Mouse (Mus musculus): ENCODE results near the gene Qk. TPM values are rescaled to one million over a fixed set of nuclear protein-coding genes. Genes with fewer than 3 reads are reported as not detected.

The Qk gene
- total and polyA plus RNA-seq, 3 experiments = 58.4 to 1,938 (median 128) TPM

DNA sequence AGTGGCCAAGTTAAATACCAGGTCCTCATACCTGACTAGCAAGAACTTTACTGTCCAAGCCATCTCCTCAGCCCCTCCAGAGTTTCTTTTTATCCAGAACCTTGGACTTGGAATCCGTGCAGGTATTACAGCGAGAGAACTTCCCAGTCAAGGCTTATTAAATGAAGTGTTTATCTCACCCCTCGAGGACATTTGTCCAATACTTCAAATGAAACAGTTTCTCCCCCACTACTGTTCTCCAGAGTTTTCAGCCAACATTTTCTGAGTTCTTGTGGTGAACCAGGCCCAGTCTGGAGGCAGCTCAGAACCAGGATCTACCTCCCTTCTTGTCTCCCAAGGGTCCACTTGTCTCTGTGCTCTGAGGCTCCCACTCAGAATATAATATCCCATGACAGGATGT is 43.5 kb upstream of the Qk start:
- no peak for DNase-seq (ENCODE audit: low read depth, low spot score)
- Histone ChIP-seq H3K4me1 (ENCODE audit: control insufficient read depth in 1 of 2, insufficient read depth in 2 of 2, low read length in 2 of 2) (no peaks in the 10 kb centered on the region), H3K9ac (ENCODE audit: control insufficient read depth, low read depth, low read length, poor library complexity, severe bottlenecking) (no peak overlapping the region), H3K27ac (ENCODE audit: control insufficient read depth, low read depth, low read length) (no peak overlapping the region), H3K9me3 (replicated peaks; ENCODE audit: insufficient read depth, low read length) (no peaks in the 10 kb centered on the region), H3K79me2 (ENCODE audit: control insufficient read depth, insufficient read depth, low read length, poor library complexity) (no peaks in the 10 kb centered on the region; the same call in 1 of the 2 replicates), H3K36me3 (ENCODE audit: control insufficient read depth in 1 of 2, insufficient read depth in 2 of 2, low read length in 2 of 2) (no peaks in the 10 kb centered on the region), H3K27me3 (ENCODE audit: control insufficient read depth in 1 of 2, insufficient read depth in 2 of 2, low read length in 2 of 2) (no peaks in the 10 kb centered on the region), H3K4me3 (ENCODE audit: control insufficient read depth in 1 of 2, insufficient read depth in 1 of 2, low read depth in 2 of 2, low read length in 2 of 2) (no peak overlapping the region)
- TF ChIP-seq KAT2A (conservative IDR thresholded peaks at IDR 0.05; ENCODE audit: low read depth, low read length) = no peak
- no peak for TF ChIP-seq ETS1 (IDR thresholded peaks at IDR 0.05; ENCODE audit: low read depth, low read length)
- TF ChIP-seq ZC3H11A (IDR thresholded peaks at IDR 0.05; ENCODE audit: low read depth, low read length) = no peak
- no peak for TF ChIP-seq SIN3A (IDR thresholded peaks at IDR 0.05; ENCODE audit: low read length)
- no peak for TF ChIP-seq MAX (IDR thresholded peaks at IDR 0.05; ENCODE audit: low read length)
- no peak for TF ChIP-seq MYC (IDR thresholded peaks at IDR 0.05; ENCODE audit: low read depth, low read length)
- no peak for TF ChIP-seq JUND (IDR thresholded peaks at IDR 0.05; ENCODE audit: low read depth, low read length)
- no peak for TF ChIP-seq E2F4 (IDR thresholded peaks at IDR 0.05; ENCODE audit: borderline replicate concordance, low read depth, low read length)
- no peak for TF ChIP-seq TBP (IDR thresholded peaks at IDR 0.05; ENCODE audit: low read depth, low read length)
- no peak for TF ChIP-seq HCFC1 (IDR thresholded peaks at IDR 0.05; ENCODE audit: low read depth, low read length)
- no peak for TF ChIP-seq ZKSCAN1 (IDR thresholded peaks at IDR 0.05; ENCODE audit: low read depth, low read length)
- no peak for TF ChIP-seq ELF1 (IDR thresholded peaks at IDR 0.05; ENCODE audit: low read depth, low read length)
- TF ChIP-seq CHD1 (IDR thresholded peaks at IDR 0.05; ENCODE audit: low read depth, low read length) = no peak
- TF ChIP-seq GATA1 (IDR thresholded peaks at IDR 0.05; ENCODE audit: low read depth, low read length) = no peak
- no peak for TF ChIP-seq USF2 (IDR thresholded peaks at IDR 0.05; ENCODE audit: borderline replicate concordance in 1 of 2, insufficient read depth in 1 of 2, low read depth in 1 of 2, low read length in 2 of 2)
- TF ChIP-seq UBTF (IDR thresholded peaks at IDR 0.05; ENCODE audit: borderline replicate concordance, insufficient read depth, low read depth, low read length) = no peak
- TF ChIP-seq RCOR1 (IDR thresholded peaks at IDR 0.05; ENCODE audit: low read depth, low read length) = no peak

GRCm38 (mm10) chr17:10361882-10362291 is 42.2 kb upstream of the Qk start:
- no peak for TF ChIP-seq HCFC1 (IDR thresholded peaks at IDR 0.05; ENCODE audit: low read depth, low read length)
- no peak for TF ChIP-seq MXI1 (IDR thresholded peaks at IDR 0.05; ENCODE audit: low read depth, low read length)
- no peak for TF ChIP-seq MAFK (IDR thresholded peaks at IDR 0.05; ENCODE audit: borderline replicate concordance, low read depth, low read length)
- TF ChIP-seq UBTF (IDR thresholded peaks at IDR 0.05; ENCODE audit: borderline replicate concordance, insufficient read depth, low read depth, low read length) = no peak
- TF ChIP-seq SMC3 (IDR thresholded peaks at IDR 0.05; ENCODE audit: low read depth, low read length) = no peak
- TF ChIP-seq MYB (IDR thresholded peaks at IDR 0.05; ENCODE audit: low read depth, low read length) = no peak
- no peak for TF ChIP-seq POLR2AphosphoS2 (IDR thresholded peaks at IDR 0.05; ENCODE audit: low read length)
- TF ChIP-seq MEF2A (IDR thresholded peaks at IDR 0.05; ENCODE audit: extremely low read depth, insufficient replicate concordance, low read depth, low read length, poor library complexity, severe bottlenecking) = no peak
- TF ChIP-seq NELFE (IDR thresholded peaks at IDR 0.05; ENCODE audit: low read depth, low read length) = no peak
- no peak for TF ChIP-seq MAX (IDR thresholded peaks at IDR 0.05; ENCODE audit: low read length)
- TF ChIP-seq ZNF384 (IDR thresholded peaks at IDR 0.05; ENCODE audit: low read depth, low read length) = no peak
- no peak for TF ChIP-seq USF1 (IDR thresholded peaks at IDR 0.05; ENCODE audit: low read depth, low read length)
- no peak for TF ChIP-seq TCF12 (IDR thresholded peaks at IDR 0.05; ENCODE audit: low read depth, low read length)
- TF ChIP-seq POLR2AphosphoS5 (IDR thresholded peaks at IDR 0.05; ENCODE audit: borderline replicate concordance, low read depth, low read length) = no peak
- TF ChIP-seq TBP (IDR thresholded peaks at IDR 0.05; ENCODE audit: low read depth, low read length) = no peak
- Histone ChIP-seq H3K4me1 (ENCODE audit: control insufficient read depth in 1 of 2, insufficient read depth in 2 of 2, low read length in 2 of 2) (no peaks in the 10 kb centered on the region), H3K36me3 (ENCODE audit: control insufficient read depth in 1 of 2, insufficient read depth in 2 of 2, low read length in 2 of 2) (no peaks in the 10 kb centered on the region), H3K27ac (ENCODE audit: control insufficient read depth, low read depth, low read length) (no peak overlapping the region), H3K9me3 (replicated peaks; ENCODE audit: insufficient read depth, low read length) (no peaks in the 10 kb centered on the region), H3K4me3 (ENCODE audit: control insufficient read depth in 1 of 2, insufficient read depth in 1 of 2, low read depth in 2 of 2, low read length in 2 of 2) (no peak overlapping the region), H3K9ac (ENCODE audit: control insufficient read depth, low read depth, low read length, poor library complexity, severe bottlenecking) (no peak overlapping the region), H3K27me3 (ENCODE audit: control insufficient read depth in 1 of 2, insufficient read depth in 2 of 2, low read length in 2 of 2) (no peaks in the 10 kb centered on the region), H3K79me2 (ENCODE audit: control insufficient read depth, insufficient read depth, low read length, poor library complexity) (no peaks in the 10 kb centered on the region; the same call in 1 of the 2 replicates)
- no peak for DNase-seq (ENCODE audit: low read depth, low spot score)

Measured in MEL (cell line).